Mouse (Mus musculus): Measurements from ENCODE around the gene Trim34b.

DNA sequence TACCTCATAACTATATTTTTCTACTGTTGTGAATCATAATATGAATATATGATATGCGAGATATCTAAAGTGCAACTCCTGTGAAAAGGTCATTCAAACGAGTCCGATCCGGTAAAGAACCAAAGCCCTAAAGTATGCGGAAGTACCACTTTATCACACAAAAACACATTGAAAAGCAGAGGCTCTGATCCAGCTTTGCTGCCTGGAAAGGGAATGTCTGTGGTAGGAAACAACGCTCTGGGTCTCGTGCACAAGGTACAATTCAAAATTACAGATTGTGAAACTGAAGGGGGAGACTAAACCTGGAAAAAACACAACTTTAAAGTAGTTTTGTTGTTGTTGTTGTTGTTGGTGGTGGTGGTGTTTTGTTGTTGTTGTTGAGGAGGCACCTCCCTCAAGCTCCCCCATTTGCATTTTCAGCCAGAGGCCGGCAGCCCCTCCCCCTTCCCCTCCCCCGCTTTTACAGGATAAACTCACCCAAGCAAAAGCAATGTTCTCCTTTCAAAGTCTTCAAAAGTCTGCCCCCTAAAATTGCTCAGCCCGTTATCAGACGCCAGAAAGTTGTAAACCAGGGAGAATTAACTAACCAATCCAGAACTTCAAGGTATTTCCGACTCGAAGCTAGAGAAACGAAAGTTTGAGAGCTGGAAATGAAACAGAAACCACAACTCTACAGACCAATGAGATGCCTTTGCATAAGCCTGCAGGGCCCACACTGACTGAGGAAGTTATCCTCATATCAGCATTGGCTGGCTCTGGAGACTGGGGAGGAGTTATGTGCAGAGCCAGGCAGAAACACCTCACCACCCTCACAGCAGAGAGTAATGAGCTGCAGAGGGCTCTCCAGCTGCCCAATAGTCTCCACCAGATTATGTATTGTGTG is 23.7 kb downstream of the Trim34b start, which contains the start of gene Trim12c:
- TF ChIP-seq CTCF (IDR thresholded peaks at IDR 0.05; ENCODE audit: control insufficient read depth, insufficient read depth, low read length) (no peak), POLR2A (IDR thresholded peaks at IDR 0.05; ENCODE audit: borderline replicate concordance, control insufficient read depth, low read depth, low read length) (no peak)
